Mouse (Mus musculus): ENCODE results near the gene Hgd.

Gene Hgd

GRCm38 (mm10) chr16:37579994-37580393 is at the start of gene Hgd:
Gene Hgd, plus strand, starts transcription at chr16:37580153.
- DNase-seq (ENCODE audit: low spot score in 2 of 2): no peak

- DNase-seq (ENCODE audit: low spot score in 2 of 2): no peak
Measured at GRCm38 (mm10) chr16:37530170-37530569, 49.8 kb upstream of the Hgd start.

DNA sequence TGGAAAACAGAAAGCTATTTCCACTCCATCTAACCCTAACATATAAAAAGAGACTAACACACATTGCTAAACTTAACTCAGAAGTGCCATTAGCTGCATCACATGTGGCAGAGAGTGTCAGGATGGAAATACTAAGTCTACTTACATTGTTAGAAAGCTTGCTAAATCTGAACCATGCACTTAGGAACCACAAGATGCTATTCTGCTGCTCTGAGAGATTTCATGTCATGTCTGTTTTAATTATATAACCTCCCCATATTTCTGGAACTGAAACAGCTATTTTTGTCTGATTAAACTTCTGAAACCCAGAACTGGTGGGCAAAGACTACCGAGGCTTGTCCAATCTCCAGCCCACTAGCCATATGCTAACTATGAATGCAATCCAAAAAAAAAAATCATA is 47.9 kb upstream of the Hgd start:
- no peak for DNase-seq (ENCODE audit: low spot score in 2 of 2)

DNA sequence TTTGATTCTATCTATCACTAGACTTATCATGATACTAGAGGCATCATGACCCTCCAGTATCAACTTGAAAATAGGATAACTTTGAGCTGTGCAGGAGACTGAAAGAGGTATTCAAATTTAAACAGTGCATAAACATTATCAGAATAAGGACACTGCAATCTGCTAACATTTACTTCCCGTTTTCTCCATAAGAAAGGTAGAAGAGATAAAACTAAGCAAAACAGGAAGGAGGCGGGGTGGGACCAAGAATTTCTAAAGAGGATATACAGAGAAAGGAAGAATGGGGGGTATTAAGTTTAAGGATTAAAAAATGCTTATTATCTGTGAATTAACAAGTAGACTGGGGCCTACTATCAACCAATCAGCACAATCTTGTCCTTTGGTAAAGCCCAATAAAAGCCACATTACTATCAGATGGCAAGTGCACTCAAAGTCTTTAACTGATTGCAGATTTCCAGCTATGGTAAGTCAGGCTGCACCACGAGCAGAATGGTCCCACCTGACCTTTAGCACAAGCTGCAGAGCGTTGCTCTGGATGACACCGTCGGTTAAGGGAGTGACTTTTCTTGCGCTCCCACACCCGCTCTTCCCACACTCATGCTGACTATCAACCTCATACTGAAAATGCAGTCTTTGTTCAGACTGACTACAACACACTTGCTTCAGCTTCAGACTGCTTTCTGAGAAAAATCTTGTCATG is 46.4 kb upstream of the Hgd start:
- DNase-seq (ENCODE audit: low spot score in 2 of 2): no peak

DNA sequence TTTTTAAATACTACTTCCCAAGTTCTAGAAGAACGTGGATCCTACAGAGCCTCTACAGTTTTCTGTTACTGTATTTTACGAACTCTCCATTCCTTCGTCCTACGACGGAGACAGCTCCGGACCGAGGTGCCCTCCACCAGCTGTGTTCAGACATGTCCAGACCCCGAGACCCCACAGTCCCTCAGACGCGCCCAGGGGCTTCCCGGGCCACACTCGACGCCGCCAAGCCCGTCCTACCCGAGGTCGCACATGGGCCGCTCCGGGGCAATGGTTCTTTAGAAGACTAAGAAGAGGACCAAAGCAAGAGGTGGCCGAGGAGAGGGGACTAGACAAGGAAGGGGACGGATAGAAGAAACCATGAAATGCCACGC is 40.7 kb upstream of the Hgd start:
- DNase-seq (ENCODE audit: low spot score in 2 of 2): peak in 1 of 2 experiments; percentile 29

- peak; percentile 91 to 96 for DNase-seq (ENCODE audit: low spot score in 2 of 2)
Measured at GRCm38 (mm10) chr16:37539611-37540580, 40.1 kb upstream of the Hgd start, which contains the start of the genes Gtf2e1 and Rabl3. Gene Gtf2e1, minus strand, starts transcription at chr16:37539789. Gene Rabl3, plus strand, starts transcription at chr16:37539885.

DNA sequence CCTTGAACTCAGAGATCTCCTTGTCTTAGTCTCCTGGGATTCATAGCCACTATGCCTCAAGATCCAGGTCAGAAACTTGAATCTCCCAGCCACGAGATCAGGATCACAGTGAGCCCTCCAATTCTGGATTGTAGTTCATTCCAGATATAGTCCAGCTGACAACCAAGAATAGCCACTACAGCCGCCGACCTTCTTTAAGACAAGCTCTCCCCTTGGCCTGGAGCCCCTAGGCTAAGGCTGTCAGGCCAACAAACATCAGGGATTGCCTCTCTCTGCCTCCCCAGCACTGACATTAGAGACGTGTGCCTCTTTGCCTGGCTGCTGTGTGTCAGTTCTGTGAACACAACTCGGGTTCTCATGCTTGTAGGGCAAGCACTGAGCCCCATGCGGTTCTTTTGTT is 39.2 kb upstream of the Hgd start:
- no peak for DNase-seq (ENCODE audit: low spot score in 2 of 2)

GRCm38 (mm10) chr16:37546312-37546711 is 33.6 kb upstream of the Hgd start:
- no peak for DNase-seq (ENCODE audit: low spot score in 2 of 2)

- DNase-seq (ENCODE audit: low spot score in 2 of 2): no peak
Measured at GRCm38 (mm10) chr16:37550266-37550665, 29.7 kb upstream of the Hgd start.

DNA sequence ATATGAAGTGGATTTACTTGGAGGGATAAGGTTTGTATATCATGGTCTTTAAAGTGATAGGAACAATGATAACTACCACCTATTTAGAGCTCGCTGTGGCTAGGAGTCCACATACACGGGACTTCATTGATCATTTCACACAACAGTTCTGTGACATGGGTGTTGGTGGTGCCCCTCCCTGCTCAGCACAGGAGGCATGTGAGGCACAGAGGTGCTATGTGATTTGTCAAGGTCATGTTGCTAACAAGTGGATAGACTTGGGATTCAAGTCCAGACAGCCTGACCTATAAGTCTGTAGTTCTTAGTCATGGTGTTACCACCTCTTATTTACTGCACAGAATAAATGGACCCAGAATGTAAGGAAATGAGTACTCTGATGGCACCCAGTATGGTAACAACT is 29.0 kb upstream of the Hgd start:
- DNase-seq (ENCODE audit: low spot score in 2 of 2): no peak

DNA sequence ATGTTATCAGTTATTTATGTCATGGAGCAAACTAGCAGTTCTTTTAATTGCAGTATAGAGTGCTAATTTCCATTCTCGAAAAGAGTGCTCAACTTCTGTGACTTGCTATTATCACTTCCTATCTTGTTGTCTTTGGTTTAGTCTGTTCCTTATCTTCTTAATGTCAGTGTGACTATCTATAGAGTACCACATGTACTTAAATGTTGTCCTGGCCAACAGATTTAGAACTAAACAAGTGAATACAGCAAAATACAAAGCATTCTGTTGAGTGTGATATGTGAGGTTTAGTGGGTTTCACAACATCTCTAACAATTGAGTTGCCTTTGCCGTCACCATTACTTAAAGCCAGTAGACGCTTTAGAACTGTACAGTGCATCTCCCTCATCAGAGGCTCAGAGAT is 27.1 kb upstream of the Hgd start:
- DNase-seq (ENCODE audit: low spot score in 2 of 2): no peak

GRCm38 (mm10) chr16:37562414-37562813 is 17.5 kb upstream of the Hgd start:
- DNase-seq (ENCODE audit: low spot score in 2 of 2): no peak

GRCm38 (mm10) chr16:37562961-37563360 is 17.0 kb upstream of the Hgd start:
- no peak for DNase-seq (ENCODE audit: low spot score in 2 of 2)

GRCm38 (mm10) chr16:37565117-37565516 is 14.8 kb upstream of the Hgd start:
- DNase-seq (ENCODE audit: low spot score in 2 of 2): no peak

- DNase-seq (ENCODE audit: low spot score in 2 of 2): no peak
Measured at GRCm38 (mm10) chr16:37566107-37566506, 13.8 kb upstream of the Hgd start.

DNA sequence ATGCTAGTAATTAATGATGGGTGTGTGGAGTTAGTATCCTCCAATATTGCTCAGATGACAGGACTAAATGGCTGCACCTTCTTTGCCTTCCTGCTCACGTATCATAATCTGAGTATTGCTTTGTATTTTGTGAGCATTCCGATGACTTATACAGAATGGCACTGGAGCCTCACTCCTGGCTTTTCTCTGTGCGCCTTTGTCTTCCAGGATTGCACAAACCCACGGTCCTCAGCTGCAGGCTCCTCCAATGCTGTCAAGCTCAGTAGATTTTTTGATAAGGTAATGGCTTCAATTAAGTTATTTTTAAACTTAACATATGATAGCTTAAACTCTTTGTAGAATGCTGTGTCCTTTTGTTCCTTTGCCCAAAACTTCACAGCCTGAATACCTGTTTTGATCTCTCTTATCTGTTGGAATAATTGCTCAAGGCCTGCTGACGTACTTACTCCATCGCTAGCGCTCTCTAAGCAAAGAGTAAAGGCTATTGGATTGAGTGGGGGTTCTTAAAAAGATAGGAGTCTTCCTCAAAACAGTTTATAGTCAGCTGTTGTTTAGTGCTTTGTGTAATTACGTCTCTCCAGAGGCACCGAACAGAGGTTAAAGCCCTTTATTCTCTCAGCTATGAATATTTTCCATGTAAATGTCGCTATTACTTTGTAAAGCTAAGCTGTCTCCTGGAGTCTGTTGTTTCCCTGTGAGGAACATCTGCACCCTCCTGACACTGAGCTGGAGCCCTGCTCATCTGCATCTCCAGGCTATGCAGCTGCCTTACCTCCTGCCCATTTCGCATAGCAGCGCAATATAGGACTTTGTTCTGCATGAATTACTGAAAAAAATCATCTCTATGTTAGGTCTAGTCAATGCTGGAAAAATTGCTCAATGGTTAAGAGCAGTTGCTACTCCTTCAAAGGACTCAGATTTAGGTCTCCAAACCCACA is 12.6 kb upstream of the Hgd start:
- DNase-seq (ENCODE audit: low spot score in 2 of 2): no peak

- no peak for DNase-seq (ENCODE audit: low spot score in 2 of 2)
Measured at GRCm38 (mm10) chr16:37571554-37571953, 8.4 kb upstream of the Hgd start.

DNA sequence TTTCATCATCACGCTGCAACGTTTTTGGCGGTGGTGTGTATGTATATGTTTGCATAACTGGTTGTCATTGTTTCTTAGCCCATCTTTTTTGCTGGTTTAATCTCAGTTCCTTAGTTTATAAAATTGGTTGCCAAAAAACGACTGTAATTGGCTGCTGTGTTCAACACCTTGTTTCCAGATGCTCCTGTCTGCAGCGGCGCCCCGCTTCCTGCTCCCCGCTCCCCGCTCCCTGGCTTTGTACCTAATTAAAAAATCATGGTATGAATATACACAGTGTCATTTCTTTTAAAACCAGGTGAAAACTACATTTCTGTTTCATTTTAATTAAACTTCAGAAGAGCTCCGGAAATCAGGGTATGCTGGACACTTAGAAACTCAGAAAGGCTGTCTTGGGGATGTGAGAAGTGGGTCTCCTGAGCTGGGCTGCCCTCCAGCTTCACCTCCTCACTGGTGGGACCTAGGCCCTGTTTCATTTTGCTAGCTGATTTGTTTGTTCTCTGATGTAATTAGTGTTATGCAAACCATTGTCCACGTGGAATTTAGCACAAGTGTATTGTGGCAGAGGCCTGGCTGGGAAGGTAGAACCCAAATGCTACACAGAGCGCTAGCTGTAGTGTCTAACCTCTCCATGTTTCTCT is 7.7 kb upstream of the Hgd start:
- no peak for DNase-seq (ENCODE audit: low spot score in 2 of 2)

GRCm38 (mm10) chr16:37573061-37573460 is 6.9 kb upstream of the Hgd start:
- no peak for DNase-seq (ENCODE audit: low spot score in 2 of 2)

- DNase-seq (ENCODE audit: low spot score in 2 of 2): no peak
Measured at GRCm38 (mm10) chr16:37575325-37575724, 4.6 kb upstream of the Hgd start.

GRCm38 (mm10) chr16:37579591-37579990 is 362 bp upstream of the Hgd start:
- no peak for DNase-seq (ENCODE audit: low spot score in 2 of 2)

Measured in cerebellum, postnatal 4 days (tissue).